Mouse (Mus musculus) hematopoietic multipotent progenitor cell, adult 10-12 weeks (in vitro differentiated cells): ENCODE results near the gene Iqcd. TPM values are rescaled to one million over a fixed set of nuclear protein-coding genes. Genes with fewer than 3 reads are reported as not detected.

Source experiments
- polyA plus RNA-seq: library from polyadenylated mRNA; stranded (reverse); fragments of >175 nt; gene quantifications from 2 replicates; pipeline ENCODE4 v1.2.3, GENCODE M21; 2012; ENCODE audit warnings: low replicate concordance

Iqcd gene
- polyA plus RNA-seq: 0.86 and 2.0 TPM in 2 replicates

DNA sequence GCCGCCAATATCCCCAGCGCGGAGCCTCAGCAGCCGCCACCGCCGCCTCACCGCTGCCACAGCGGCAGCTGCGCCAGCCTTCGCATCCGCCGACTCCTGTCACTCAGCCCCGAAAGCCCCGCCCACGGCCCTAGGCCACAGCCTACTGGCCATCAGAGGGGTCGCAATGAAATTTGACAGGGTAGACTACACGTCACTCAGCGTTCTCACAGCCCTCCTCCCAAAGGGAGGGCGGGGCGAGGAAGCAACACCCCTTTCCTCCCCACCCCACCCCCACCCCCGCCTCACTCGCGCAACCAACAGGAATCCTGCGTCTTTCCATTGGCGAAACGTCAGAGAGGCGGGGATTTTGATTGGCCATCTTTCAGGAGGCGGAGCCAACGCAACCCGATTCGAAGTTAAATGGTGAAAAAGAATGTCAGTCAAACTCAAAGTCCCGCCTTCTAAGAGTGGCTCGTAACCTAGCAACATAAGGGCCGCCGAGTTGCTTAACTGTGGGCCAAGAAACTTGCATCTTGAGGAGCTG lies at the start of gene Iqcd, which contains the start of gene Tpcn1:
Iqcd (plus strand) TSS at position 448 of the 526 bp plus-strand sequence.
Tpcn1 (minus strand) TSS at position 105 of the 526 bp plus-strand sequence.

DNA sequence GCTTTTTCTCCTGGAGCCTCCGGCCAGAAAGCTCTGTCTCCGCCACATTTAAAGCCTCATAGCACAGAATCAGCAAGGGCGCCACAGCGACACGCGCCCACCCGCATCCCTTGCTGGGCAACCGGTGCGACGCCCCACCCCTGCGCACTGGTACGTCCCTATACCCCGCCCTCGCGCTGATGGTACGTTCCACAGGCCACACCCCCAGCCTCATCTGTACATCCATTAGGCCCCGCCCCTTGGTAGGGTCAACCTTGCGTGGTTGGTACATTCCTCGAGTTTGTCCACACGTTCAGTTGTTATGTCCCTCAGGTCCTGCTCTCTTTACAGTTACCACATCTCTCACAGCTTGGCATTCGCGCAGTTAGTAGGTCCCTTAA lies 23.6 kb downstream of the Iqcd start, which contains the start of the genes Rita1 and Ddx54:
Rita1 (minus strand) TSS at position 148 of the 380 bp plus-strand sequence.
Ddx54 (plus strand) TSS at position 298 of the 380 bp plus-strand sequence.

DNA sequence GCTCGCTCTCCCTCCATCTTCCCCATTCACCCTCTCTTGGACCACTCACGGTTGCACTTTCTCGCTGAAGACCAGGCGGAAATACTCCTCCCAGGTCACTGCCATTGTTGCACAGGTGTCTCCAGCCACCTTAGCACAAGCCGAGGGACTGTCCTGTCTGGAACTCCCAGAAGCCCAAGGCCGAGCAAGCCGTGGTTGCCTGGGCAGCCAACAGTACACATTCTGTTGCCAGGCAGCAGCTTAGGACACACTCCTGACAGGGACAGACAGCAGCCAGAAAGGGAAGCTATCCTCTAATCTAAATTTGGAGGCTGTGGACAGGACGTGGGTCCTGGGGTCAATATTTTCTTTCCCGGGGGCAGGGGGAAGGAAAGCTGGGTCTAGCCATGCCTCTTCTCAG lies 45.3 kb downstream of the Iqcd start, which contains the start of gene Cfap73:
Cfap73 (minus strand) TSS at position 105 of the 400 bp plus-strand sequence.

DNA sequence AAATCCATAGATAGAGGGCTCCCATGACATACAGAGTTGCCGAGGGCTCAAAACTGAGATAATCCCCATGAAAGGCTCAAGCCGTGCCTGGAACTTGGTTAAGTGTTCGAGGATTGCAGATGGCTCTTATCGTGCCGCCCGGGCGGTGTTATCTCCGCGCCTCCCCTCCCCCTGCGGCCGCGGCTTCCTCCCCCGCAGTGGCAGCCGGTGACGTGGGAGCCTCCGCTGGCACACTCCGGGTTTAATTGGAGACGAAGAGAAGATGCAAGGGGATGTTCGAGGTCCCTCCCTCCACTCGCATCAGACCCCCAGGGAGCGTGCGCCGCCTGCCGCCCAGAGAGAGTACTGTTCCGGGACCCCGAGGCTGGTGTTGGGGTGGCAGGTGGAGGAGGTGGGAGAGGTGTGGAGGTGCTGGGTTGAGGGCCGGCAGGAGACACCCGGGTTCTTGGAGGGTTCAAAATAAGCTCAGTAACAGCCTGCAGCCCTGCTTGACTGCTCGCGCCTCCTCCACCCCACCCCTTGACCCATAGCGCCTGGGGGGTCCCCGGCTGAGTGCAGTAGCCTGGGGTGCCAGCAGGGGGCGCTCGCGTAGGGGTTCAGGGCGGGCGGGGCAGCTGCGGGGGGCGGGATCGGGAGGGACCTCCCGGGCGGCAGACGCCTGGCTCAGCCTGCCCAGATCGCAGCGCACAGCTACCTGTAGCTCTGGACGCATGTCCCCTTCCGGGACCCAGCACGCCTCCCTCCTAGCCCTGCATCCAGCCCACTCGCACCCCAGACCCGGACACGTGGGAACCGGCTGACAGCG lies 60.0 kb downstream of the Iqcd start, which contains the start of gene Rasal1:
Rasal1 (plus strand) TSS at position 244 of the 805 bp plus-strand sequence.

Other genes with a start within 250 kb of the Iqcd start
- gene Lhx5, start 157.3 kb upstream of the Iqcd start, polyA plus RNA-seq: 0.07 and 0.10 TPM in 2 replicates
- 0.88 and 4.6 TPM in 2 replicates for gene Sdsl, start 116.2 kb upstream of the Iqcd start, polyA plus RNA-seq
- not detected in 2 replicates for gene Sds, start 112.5 kb upstream of the Iqcd start, polyA plus RNA-seq
- 37.8 and 38.1 TPM in 2 replicates for gene Plbd2, start 85.4 kb upstream of the Iqcd start, polyA plus RNA-seq
- 16.9 and 23.9 TPM in 2 replicates for gene Slc8b1, start 77.8 kb upstream of the Iqcd start, polyA plus RNA-seq
- 52.8 and 62.7 TPM in 2 replicates for gene Tpcn1, start 343 bp upstream of the Iqcd start, polyA plus RNA-seq
- gene Rita1, start 23.6 kb downstream of the Iqcd start, polyA plus RNA-seq: 16.3 and 22.7 TPM in 2 replicates
- gene Ddx54, start 23.7 kb downstream of the Iqcd start, polyA plus RNA-seq: 142 and 167 TPM in 2 replicates
- gene Cfap73, start 45.2 kb downstream of the Iqcd start, polyA plus RNA-seq: 0.13 TPM in 1 of 2 replicates, not detected in the other
- 29.1 and 49.9 TPM in 2 replicates for gene Rasal1, start 59.8 kb downstream of the Iqcd start, polyA plus RNA-seq
- 290 and 657 TPM in 2 replicates for gene Dtx1, start 122.9 kb downstream of the Iqcd start, polyA plus RNA-seq
- gene Oas2, start 160.8 kb downstream of the Iqcd start, polyA plus RNA-seq: 0.76 and 1.1 TPM in 2 replicates
- 13.5 and 15.3 TPM in 2 replicates for gene Oas3, start 188.6 kb downstream of the Iqcd start, polyA plus RNA-seq
- not detected in 2 replicates for gene Oas1e, start 206.5 kb downstream of the Iqcd start, polyA plus RNA-seq
- 1.2 and 1.4 TPM in 2 replicates for gene Oas1c, start 223.5 kb downstream of the Iqcd start, polyA plus RNA-seq